Mouse (Mus musculus) left cerebral cortex, adult 2 months (tissue): ENCODE measurements around the gene Cldn19. TPM values are rescaled to one million over a fixed set of nuclear protein-coding genes. Genes with fewer than 3 reads are reported as not detected.

Source experiments
- DNase-seq, 2 experiments: peaks; one replicate each; pipeline ENCODE4 v3.0.0; 2021 to 2022; ENCODE audit warnings: low spot score in 2 of 2, mixed read lengths in 1 of 2; ENCODE audit errors: extremely low spot score in 1 of 2
- H3K27ac ChIP-seq: fragments of 200-600 bp; 2 replicates; pipeline ENCODE4 v1.8.1; 2022
- H3K4me3 ChIP-seq: fragments of 200-600 bp; 2 replicates; pipeline ENCODE4 v1.8.1; 2022
- CTCF ChIP-seq: fragments of 200-600 bp; IDR thresholded peaks from 2 replicates; pipeline ENCODE4 v1.8.1; 2022; ENCODE audit warnings: antibody characterized with exemption, mild to moderate bottlenecking, moderate library complexity
- intact Hi-C: fragments of 180-260 bp; cut with DNase I; formaldehyde crosslinking; loops from one replicate; pipeline ENCODE4 v1.15.1; 2025
- total RNA-seq, 2 experiments: library from RNA; stranded (reverse); gene quantifications; 2 replicates each; pipeline ENCODE4 v1.2.3; 2021

The Cldn19 gene
- total RNA-seq, 2 experiments from 2014 or later: 0.18 to 0.30 TPM

GRCm38 (mm10) chr4:119241664-119242063 lies 13.6 kb upstream of the Cldn19 start:
- DNase-seq: peak; percentile 53 to 60
- intact Hi-C loops: loop anchor here (5.0 to 10.0 kb wide), 4 partner anchors 173 to 883 kb away; partner anchors contain the start of genes Ccdc30, Foxj3 and Frg2f1
- peak; percentile 67 for TF ChIP-seq CTCF
- H3K4me3 ChIP-seq: no peak overlapping the region
- H3K27ac ChIP-seq: no peak overlapping the region

GRCm38 (mm10) chr4:119242571-119242970 lies 12.6 kb upstream of the Cldn19 start:
- Histone ChIP-seq H3K27ac (no peak overlapping the region), H3K4me3 (no peak overlapping the region)
- intact Hi-C loops: loop anchor here (5.0 to 10.0 kb wide), 4 partner anchors 172 to 882 kb away; partner anchors contain the start of genes Ccdc30, Foxj3 and Frg2f1
- no peak for DNase-seq
- TF ChIP-seq CTCF: no peak

- Histone ChIP-seq H3K27ac (no peak overlapping the region), H3K4me3 (no peak overlapping the region)
- no peak for TF ChIP-seq CTCF
- intact Hi-C loops: loop anchor here (2.0 to 10.0 kb wide), 6 partner anchors 48 to 880 kb away; partner anchors contain the start of genes Ccdc30, Foxj3 and Frg2f1
- DNase-seq: peak; percentile 61 to 62
These were observed 10.6 kb upstream of the Cldn19 start for GRCm38 (mm10) chr4:119244468-119245240.

- H3K4me3 ChIP-seq: no peak overlapping the region
- TF ChIP-seq CTCF: no peak
- H3K27ac ChIP-seq: peak overlapping the region; percentile 32; the same call in 1 of the 2 replicates
- DNase-seq: peak; percentile 35 to 57
- intact Hi-C loops: loop anchor here (2.0 to 10.0 kb wide), 5 partner anchors 47 to 879 kb away; partner anchors contain the start of gene Ccdc30
These were observed 9.7 kb upstream of the Cldn19 start for GRCm38 (mm10) chr4:119245556-119245955.

GRCm38 (mm10) chr4:119245961-119246360 lies 9.3 kb upstream of the Cldn19 start:
- intact Hi-C loops: loop anchor here (2.0 to 10.0 kb wide), 5 partner anchors 47 to 879 kb away; partner anchors contain the start of gene Ccdc30
- Histone ChIP-seq H3K4me3 (no peak overlapping the region), H3K27ac (no peak overlapping the region)
- no peak for DNase-seq
- no peak for TF ChIP-seq CTCF

GRCm38 (mm10) chr4:119246688-119247225 lies 8.5 kb upstream of the Cldn19 start:
- Histone ChIP-seq H3K4me3 (no peak overlapping the region), H3K27ac (no peak overlapping the region)
- TF ChIP-seq CTCF: no peak
- DNase-seq: no peak
- intact Hi-C loops: loop anchor here (5.0 to 10.0 kb wide), 4 partner anchors 168 to 878 kb away; partner anchors contain the start of gene Ccdc30

GRCm38 (mm10) chr4:119247462-119248235 lies 7.6 kb upstream of the Cldn19 start:
- no peak overlapping the region for H3K4me3 ChIP-seq
- 0 out of 2 replicates have a peak overlapping the region, but pooled peaks have one; percentile 44 for H3K27ac ChIP-seq
- peak; percentile 74 to 77 for DNase-seq
- intact Hi-C loops: loop anchor here (5.0 to 10.0 kb wide), 4 partner anchors 167 to 877 kb away; partner anchors contain the start of gene Ccdc30
- peak; percentile 77 for TF ChIP-seq CTCF

GRCm38 (mm10) chr4:119248407-119248965 lies 6.7 kb upstream of the Cldn19 start:
- Histone ChIP-seq H3K4me3 (no peak overlapping the region), H3K27ac (no peak overlapping the region)
- DNase-seq: no peak
- TF ChIP-seq CTCF: no peak
- intact Hi-C loops: loop anchor here (5.0 to 10.0 kb wide), 4 partner anchors 166 to 876 kb away; partner anchors contain the start of gene Ccdc30

GRCm38 (mm10) chr4:119252025-119252808 lies 3.0 kb upstream of the Cldn19 start:
- Histone ChIP-seq H3K4me3 (no peak overlapping the region), H3K27ac (no peak overlapping the region)
- TF ChIP-seq CTCF: no peak
- intact Hi-C loops: no loop called here
- no peak for DNase-seq

- Histone ChIP-seq H3K4me3 (no peak overlapping the region), H3K27ac (no peak overlapping the region)
- TF ChIP-seq CTCF: no peak
- DNase-seq: peak in 1 of 2 experiments; percentile 47
- intact Hi-C loops: no loop called here
These were observed 1.1 kb upstream of the Cldn19 start for GRCm38 (mm10) chr4:119254012-119254618.
